Mouse (Mus musculus): ENCODE results near the gene Nr4a3. TPM values are rescaled to one million over a fixed set of nuclear protein-coding genes. Genes with fewer than 3 reads are reported as not detected.

Nr4a3 gene
- polyA plus RNA-seq, 1 experiment from 2014 or later: 0.54 TPM

DNA sequence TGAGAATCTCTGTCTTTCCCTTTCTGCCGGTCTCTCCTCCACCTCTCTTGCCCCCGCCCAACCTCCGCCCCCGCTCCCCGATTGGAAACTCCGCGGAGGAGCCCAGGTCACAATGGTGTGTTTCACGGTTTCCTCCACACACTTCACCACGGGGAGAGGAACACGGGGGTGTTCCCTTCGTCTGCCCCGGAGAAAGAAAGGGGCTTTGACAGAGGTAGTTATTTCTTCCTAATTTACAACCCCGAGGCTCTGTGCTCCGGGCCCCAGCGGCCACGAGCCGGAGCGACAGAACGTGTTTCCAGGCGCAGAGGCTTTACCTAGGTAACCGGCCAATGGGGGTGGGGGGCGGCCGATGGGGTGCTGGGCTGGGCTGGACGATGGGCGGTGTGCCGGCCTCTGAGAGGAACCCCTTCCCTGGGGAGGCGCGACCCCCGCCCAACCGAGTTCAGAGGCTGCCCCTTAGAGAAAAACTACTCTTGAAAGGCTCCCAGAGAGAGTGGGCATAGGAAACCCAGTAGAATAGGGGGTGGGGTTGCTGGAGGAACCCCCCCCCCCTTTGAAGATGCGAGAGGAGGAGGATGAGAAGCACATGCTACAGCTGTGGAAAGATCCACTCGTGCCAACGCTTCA is 2.3 kb downstream of the Nr4a3 start:
- Histone ChIP-seq H3K9ac (ENCODE audit: low read length) (no peak overlapping the region), H3K27ac (ENCODE audit: low read depth, low read length) (no peak overlapping the region), H3K36me3 (ENCODE audit: control insufficient read depth, insufficient read depth, low read length) (no peaks in the 10 kb centered on the region; the same call in 1 of the 2 replicates), H3K9me3 (ENCODE audit: control insufficient read depth, low read length) (no peaks in the 10 kb centered on the region), H3K4me1 (ENCODE audit: control insufficient read depth, insufficient read depth, low read length) (peaks cover 27% of the 10 kb centered on the region), H3K27me3 (ENCODE audit: control insufficient read depth, insufficient read depth, low read length) (peaks cover 44% of the 10 kb centered on the region), H3K4me3 (ENCODE audit: low read depth, low read length) (peak overlapping the region; percentile 44), H3K4me2 (ENCODE audit: low read depth) (peak overlapping the region; percentile 64)
- DNase-seq (ENCODE audit: low spot score) (peak; percentile 69), ATAC-seq (ENCODE audit: insufficient read depth, low FRiP score, low TSS enrichment) (peak; percentile 1; the same call in 1 of the 2 replicates)
- WGBS: 1% methylated on average over 33 of the region's 33 CpGs

DNA sequence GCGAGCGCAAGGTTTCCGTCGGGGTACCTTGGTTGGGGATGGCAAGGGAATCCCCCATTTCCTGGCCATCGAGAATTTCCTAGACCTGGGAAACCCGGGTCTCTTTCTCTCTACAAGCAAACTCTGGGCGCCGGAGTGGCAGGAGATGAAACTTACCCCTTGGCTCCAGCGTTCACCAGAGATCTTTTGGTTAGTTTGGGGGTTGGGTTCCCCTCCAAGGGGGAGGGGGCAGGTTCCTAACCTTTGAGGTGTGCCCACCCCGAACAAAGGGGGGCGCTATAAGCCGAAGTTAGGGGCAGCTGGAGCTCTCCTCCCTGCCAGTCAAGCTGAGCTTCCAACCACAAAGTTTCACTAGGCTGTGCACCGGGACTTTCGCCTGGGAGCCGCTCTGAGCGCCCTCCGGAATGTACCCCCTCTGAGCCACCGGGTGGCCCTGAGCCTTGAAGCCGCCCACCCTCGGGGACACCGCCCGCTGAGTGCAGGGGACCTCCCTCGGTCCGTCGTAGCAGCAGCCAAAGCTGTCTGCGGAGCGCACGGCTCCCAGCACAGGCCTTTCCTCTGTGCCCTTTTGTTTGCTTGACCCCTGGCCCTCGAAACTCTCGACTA is 2.9 kb downstream of the Nr4a3 start:
- H3K4me1 ChIP-seq (ENCODE audit: control insufficient read depth, insufficient read depth, low read length): peaks cover 27% of the 10 kb centered on the region
- H3K27ac ChIP-seq (ENCODE audit: low read depth, low read length): no peak overlapping the region
- no peaks in the 10 kb centered on the region; the same call in 1 of the 2 replicates for H3K36me3 ChIP-seq (ENCODE audit: control insufficient read depth, insufficient read depth, low read length)
- H3K4me2 ChIP-seq (ENCODE audit: low read depth): peak overlapping the region; percentile 64
- ATAC-seq (ENCODE audit: insufficient read depth, low FRiP score, low TSS enrichment) (peak; percentile 45), DNase-seq (ENCODE audit: low spot score) (peak; percentile 82)
- peaks cover 50% of the 10 kb centered on the region for H3K27me3 ChIP-seq (ENCODE audit: control insufficient read depth, insufficient read depth, low read length)
- H3K9me3 ChIP-seq (ENCODE audit: control insufficient read depth, low read length): no peaks in the 10 kb centered on the region
- no peak overlapping the region for H3K9ac ChIP-seq (ENCODE audit: low read length)
- WGBS: 1% methylated on average over 30 of the region's 30 CpGs
- peak overlapping the region; percentile 44 for H3K4me3 ChIP-seq (ENCODE audit: low read depth, low read length)

DNA sequence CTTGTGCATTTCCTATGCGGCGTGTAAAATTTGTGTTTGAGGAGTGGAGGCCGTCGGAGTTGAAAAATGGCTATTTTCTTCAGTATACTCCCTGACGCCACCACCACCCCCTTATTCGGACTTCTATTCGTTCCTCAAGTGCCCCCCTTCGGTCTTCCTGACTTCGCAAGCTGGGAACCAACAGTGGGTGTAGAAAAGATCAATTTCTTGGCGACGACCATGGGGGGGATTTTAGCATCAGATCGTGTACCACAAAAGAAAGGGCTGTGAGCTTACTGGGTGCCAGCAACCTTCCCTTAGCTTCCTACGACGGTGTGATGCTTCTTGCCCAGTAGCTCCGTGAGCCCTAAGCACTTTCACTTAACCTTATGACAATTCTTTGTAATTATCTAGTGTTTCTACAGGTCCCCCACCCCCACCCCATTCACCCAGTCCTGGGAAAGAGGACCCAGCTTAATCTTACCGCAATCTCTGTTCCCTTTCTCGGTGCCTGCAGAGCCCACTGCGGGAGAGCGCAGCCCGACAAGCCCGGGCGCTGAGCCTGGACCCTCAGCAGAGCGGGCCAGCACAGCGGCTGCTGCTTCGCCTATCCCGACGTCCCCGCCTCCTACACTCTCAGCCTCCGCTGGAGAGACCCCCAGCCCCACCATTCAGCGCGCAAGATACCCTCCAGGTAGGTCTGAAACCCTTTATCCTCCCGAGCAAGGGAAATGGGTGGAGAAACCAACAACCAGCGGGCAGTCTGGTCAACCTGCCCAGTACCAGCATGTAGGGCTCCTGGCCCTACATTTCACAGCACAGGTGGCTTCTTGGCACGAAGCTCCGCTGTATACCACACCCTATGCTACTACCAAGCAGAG is 3.7 kb downstream of the Nr4a3 start:
- Histone ChIP-seq H3K4me2 (ENCODE audit: low read depth) (peak overlapping the region; percentile 30), H3K9ac (ENCODE audit: low read length) (no peak overlapping the region), H3K27ac (ENCODE audit: low read depth, low read length) (no peak overlapping the region), H3K36me3 (ENCODE audit: control insufficient read depth, insufficient read depth, low read length) (no peaks in the 10 kb centered on the region; the same call in 1 of the 2 replicates), H3K4me3 (ENCODE audit: low read depth, low read length) (peak overlapping the region; percentile 44; the same call in 1 of the 2 replicates), H3K27me3 (ENCODE audit: control insufficient read depth, insufficient read depth, low read length) (peaks cover 58% of the 10 kb centered on the region), H3K9me3 (ENCODE audit: control insufficient read depth, low read length) (no peaks in the 10 kb centered on the region), H3K4me1 (ENCODE audit: control insufficient read depth, insufficient read depth, low read length) (peaks cover 27% of the 10 kb centered on the region)
- no peak; the same call in 1 of the 2 replicates for ATAC-seq (ENCODE audit: insufficient read depth, low FRiP score, low TSS enrichment)
- WGBS: under 1% methylated on average over 35 of the region's 35 CpGs
- peak; percentile 47 for DNase-seq (ENCODE audit: low spot score)

DNA sequence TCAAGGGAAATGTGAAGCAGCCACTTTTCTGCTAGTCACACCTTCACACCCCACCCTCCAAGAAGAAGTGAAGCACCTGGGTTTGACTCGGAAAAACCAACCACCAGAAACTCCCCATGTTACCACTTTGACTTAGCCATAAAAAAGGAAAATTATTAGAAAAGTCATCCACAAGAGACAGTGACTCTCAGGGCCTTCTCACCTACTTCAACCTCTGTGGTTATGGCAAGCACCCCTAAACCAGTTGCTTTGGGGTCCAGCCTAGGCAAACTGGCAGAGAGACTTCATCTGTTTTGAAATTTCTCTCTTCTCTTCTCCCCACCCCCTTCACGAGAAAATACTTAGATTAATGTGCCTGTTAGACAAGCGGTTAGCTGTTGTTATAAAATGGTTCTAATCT is 5.1 kb downstream of the Nr4a3 start:
- peaks cover 24% of the 10 kb centered on the region for H3K4me1 ChIP-seq (ENCODE audit: control insufficient read depth, insufficient read depth, low read length)
- no peak overlapping the region for H3K4me2 ChIP-seq (ENCODE audit: low read depth)
- ATAC-seq (ENCODE audit: insufficient read depth, low FRiP score, low TSS enrichment) (no peak), DNase-seq (ENCODE audit: low spot score) (no peak)
- 44% methylated on average over 3 of the region's 3 CpGs for WGBS
- no peak overlapping the region for H3K27ac ChIP-seq (ENCODE audit: low read depth, low read length)
- no peak overlapping the region for H3K9ac ChIP-seq (ENCODE audit: low read length)
- no peaks in the 10 kb centered on the region for H3K9me3 ChIP-seq (ENCODE audit: control insufficient read depth, low read length)
- H3K27me3 ChIP-seq (ENCODE audit: control insufficient read depth, insufficient read depth, low read length): peaks cover 65% of the 10 kb centered on the region
- H3K36me3 ChIP-seq (ENCODE audit: control insufficient read depth, insufficient read depth, low read length): no peaks in the 10 kb centered on the region; the same call in 1 of the 2 replicates
- no peak overlapping the region for H3K4me3 ChIP-seq (ENCODE audit: low read depth, low read length)

DNA sequence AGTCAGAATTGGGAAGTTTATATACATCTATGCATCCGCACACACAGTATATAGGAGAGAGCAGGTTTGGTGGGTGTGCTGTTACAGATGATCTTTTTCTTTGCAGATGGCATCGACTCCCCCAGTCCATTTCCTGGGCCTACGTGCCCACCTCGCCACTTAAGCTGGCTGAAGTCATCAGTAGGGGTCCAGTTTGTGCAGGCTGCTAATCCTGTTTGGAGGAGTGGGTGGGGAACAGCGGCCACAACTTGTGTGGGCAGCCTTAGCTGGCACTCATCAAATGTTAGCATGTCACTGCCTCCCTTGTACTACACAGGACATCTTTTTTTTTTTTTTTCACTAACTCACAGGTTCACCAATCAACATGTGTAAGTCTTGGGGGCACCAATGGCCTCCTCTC is 5.5 kb downstream of the Nr4a3 start:
- Histone ChIP-seq H3K4me3 (ENCODE audit: low read depth, low read length) (no peak overlapping the region), H3K4me2 (ENCODE audit: low read depth) (no peak overlapping the region), H3K9ac (ENCODE audit: low read length) (no peak overlapping the region), H3K27ac (ENCODE audit: low read depth, low read length) (no peak overlapping the region), H3K36me3 (ENCODE audit: control insufficient read depth, insufficient read depth, low read length) (no peaks in the 10 kb centered on the region; the same call in 1 of the 2 replicates), H3K4me1 (ENCODE audit: control insufficient read depth, insufficient read depth, low read length) (peaks cover 24% of the 10 kb centered on the region), H3K27me3 (ENCODE audit: control insufficient read depth, insufficient read depth, low read length) (peaks cover 65% of the 10 kb centered on the region), H3K9me3 (ENCODE audit: control insufficient read depth, low read length) (no peaks in the 10 kb centered on the region)
- WGBS: 33% methylated on average over 5 of the region's 5 CpGs
- no peak for DNase-seq (ENCODE audit: low spot score)
- no peak for ATAC-seq (ENCODE audit: insufficient read depth, low FRiP score, low TSS enrichment)

DNA sequence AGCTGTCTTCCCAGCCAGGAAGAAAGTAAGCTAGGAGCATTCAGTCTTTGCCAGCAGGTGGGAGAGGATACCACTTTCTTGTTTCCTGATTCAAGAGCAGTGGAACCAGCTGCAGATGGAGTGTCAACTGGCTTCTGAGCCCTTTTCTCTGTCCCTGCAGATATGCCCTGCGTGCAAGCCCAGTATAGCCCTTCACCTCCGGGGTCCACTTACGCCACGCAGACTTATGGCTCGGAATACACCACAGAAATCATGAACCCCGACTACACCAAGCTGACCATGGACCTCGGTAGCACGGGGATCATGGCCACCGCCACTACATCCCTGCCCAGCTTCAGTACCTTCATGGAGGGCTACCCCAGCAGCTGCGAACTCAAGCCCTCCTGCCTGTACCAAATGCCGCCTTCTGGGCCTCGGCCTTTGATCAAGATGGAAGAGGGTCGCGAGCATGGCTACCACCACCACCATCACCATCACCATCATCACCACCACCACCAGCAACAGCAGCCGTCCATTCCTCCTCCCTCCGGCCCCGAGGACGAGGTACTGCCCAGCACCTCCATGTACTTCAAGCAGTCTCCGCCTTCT is 6.2 kb downstream of the Nr4a3 start:
- peaks cover 67% of the 10 kb centered on the region for H3K27me3 ChIP-seq (ENCODE audit: control insufficient read depth, insufficient read depth, low read length)
- H3K27ac ChIP-seq (ENCODE audit: low read depth, low read length): no peak overlapping the region
- peak overlapping the region; percentile 29 for H3K4me3 ChIP-seq (ENCODE audit: low read depth, low read length)
- DNase-seq (ENCODE audit: low spot score): no peak
- H3K9ac ChIP-seq (ENCODE audit: low read length): no peak overlapping the region
- peak overlapping the region; percentile 51 for H3K4me2 ChIP-seq (ENCODE audit: low read depth)
- peaks cover 18% of the 10 kb centered on the region for H3K4me1 ChIP-seq (ENCODE audit: control insufficient read depth, insufficient read depth, low read length)
- H3K36me3 ChIP-seq (ENCODE audit: control insufficient read depth, insufficient read depth, low read length): no peaks in the 10 kb centered on the region; the same call in 1 of the 2 replicates
- WGBS: 8% methylated on average over 19 of the region's 19 CpGs
- ATAC-seq (ENCODE audit: insufficient read depth, low FRiP score, low TSS enrichment): no peak
- H3K9me3 ChIP-seq (ENCODE audit: control insufficient read depth, low read length): no peaks in the 10 kb centered on the region

DNA sequence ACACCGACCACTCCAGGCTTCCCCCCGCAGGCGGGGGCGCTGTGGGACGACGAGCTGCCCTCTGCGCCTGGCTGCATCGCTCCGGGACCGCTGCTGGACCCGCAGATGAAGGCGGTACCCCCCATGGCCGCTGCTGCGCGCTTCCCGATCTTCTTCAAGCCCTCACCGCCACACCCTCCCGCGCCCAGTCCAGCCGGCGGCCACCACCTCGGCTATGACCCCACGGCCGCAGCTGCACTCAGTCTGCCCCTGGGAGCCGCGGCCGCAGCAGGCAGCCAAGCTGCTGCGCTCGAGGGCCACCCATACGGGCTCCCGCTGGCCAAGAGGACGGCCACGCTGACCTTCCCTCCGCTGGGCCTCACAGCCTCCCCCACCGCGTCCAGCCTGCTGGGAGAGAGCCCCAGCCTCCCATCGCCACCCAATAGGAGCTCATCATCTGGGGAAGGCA is 6.7 kb downstream of the Nr4a3 start:
- H3K4me2 ChIP-seq (ENCODE audit: low read depth): peak overlapping the region; percentile 51
- H3K4me1 ChIP-seq (ENCODE audit: control insufficient read depth, insufficient read depth, low read length): peaks cover 16% of the 10 kb centered on the region
- WGBS: under 1% methylated on average over 37 of the region's 37 CpGs
- peak overlapping the region; percentile 29 for H3K4me3 ChIP-seq (ENCODE audit: low read depth, low read length)
- H3K27ac ChIP-seq (ENCODE audit: low read depth, low read length): no peak overlapping the region
- peak; percentile 39 for DNase-seq (ENCODE audit: low spot score)
- no peaks in the 10 kb centered on the region; the same call in 1 of the 2 replicates for H3K36me3 ChIP-seq (ENCODE audit: control insufficient read depth, insufficient read depth, low read length)
- peaks cover 67% of the 10 kb centered on the region for H3K27me3 ChIP-seq (ENCODE audit: control insufficient read depth, insufficient read depth, low read length)
- H3K9ac ChIP-seq (ENCODE audit: low read length): peak overlapping the region; percentile 26; the same call in 1 of the 2 replicates
- H3K9me3 ChIP-seq (ENCODE audit: control insufficient read depth, low read length): no peaks in the 10 kb centered on the region
- no peak for ATAC-seq (ENCODE audit: insufficient read depth, low FRiP score, low TSS enrichment)

DNA sequence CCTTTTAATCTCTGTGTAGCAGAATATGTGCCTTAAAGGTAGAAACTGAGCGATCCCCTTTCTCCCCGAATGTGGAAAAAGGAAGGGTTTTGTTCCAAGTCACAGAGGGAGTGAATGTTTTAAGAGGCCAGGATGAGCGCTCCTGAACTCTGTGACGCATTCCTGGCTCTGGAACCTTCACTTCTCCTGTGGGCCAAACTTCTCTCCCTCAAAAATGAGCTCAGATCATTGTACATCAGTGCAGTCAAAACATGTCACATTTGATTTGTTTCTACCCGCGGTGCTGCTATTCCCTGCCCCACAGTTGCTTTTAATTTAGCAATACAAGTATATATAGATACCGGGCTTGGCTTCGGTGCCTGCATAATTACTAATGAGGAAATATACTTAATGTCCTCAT is 16.8 kb downstream of the Nr4a3 start:
- H3K27ac ChIP-seq (ENCODE audit: low read depth, low read length): no peak overlapping the region
- no peaks in the 10 kb centered on the region for H3K4me1 ChIP-seq (ENCODE audit: control insufficient read depth, insufficient read depth, low read length)
- no peak overlapping the region for H3K9ac ChIP-seq (ENCODE audit: low read length)
- 82% methylated on average over 8 of the region's 8 CpGs for WGBS
- no peak overlapping the region for H3K4me2 ChIP-seq (ENCODE audit: low read depth)
- ATAC-seq (ENCODE audit: insufficient read depth, low FRiP score, low TSS enrichment): no peak
- no peaks in the 10 kb centered on the region for H3K27me3 ChIP-seq (ENCODE audit: control insufficient read depth, insufficient read depth, low read length)
- H3K4me3 ChIP-seq (ENCODE audit: low read depth, low read length): no peak overlapping the region
- H3K36me3 ChIP-seq (ENCODE audit: control insufficient read depth, insufficient read depth, low read length): no peaks in the 10 kb centered on the region
- H3K9me3 ChIP-seq (ENCODE audit: control insufficient read depth, low read length): no peaks in the 10 kb centered on the region
- DNase-seq (ENCODE audit: low spot score): no peak
